Mouse (Mus musculus) lung, postnatal 0 days (tissue): Measurements from ENCODE around the gene Nt5dc3.
A peak's percentile ranks its signal among the peaks of the same experiment; 100 is the strongest.

Experiments used
- CTCF ChIP-seq: IDR thresholded peaks from 2 replicates; pipeline ENCODE4 v1.5.1; 2016; ENCODE audit warnings: antibody characterized with exemption, mild to moderate bottlenecking
- EP300 ChIP-seq: IDR thresholded peaks from 2 replicates; pipeline ENCODE4 v1.6.1; 2016; ENCODE audit warnings: antibody characterized with exemption, mild to moderate bottlenecking, control low read depth

DNA sequence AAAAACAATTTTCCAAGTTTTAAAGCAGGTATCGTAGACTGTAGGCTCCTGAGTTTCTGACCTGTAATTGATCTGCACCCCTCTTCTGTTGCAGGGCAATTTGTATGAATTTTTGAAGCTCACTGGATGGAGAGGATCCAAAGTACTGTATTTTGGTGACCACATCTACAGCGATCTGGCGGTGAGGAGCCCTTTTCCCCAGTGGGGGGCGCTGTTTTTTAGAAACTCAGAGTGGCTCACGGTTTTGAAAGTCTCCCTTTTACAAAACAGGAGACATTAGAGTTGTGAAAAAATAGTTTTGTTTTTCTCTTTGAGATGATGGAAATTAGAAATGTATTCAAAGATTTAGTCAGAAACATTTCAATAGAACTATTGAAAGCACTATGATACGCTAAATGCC is 45.3 kb downstream of the Nt5dc3 start:
- TF ChIP-seq EP300, result no peak
- TF ChIP-seq CTCF, result peak; percentile 25
